Mouse (Mus musculus): ENCODE measurements around the gene Timm23.

- TF ChIP-seq GATA1 (IDR thresholded peaks at IDR 0.05; ENCODE audit: borderline replicate concordance, low read length) = no peak
- no peak for TF ChIP-seq FLI1 (IDR thresholded peaks at IDR 0.05; ENCODE audit: low read length)
Observed at GRCm38 (mm10) chr14:32141723-32142122, 60.0 kb downstream of the Timm23 start, which contains the start of gene Msmb.
